ENCODE assay signal across 31 mouse cellular contexts in the genomic region with DNA sequence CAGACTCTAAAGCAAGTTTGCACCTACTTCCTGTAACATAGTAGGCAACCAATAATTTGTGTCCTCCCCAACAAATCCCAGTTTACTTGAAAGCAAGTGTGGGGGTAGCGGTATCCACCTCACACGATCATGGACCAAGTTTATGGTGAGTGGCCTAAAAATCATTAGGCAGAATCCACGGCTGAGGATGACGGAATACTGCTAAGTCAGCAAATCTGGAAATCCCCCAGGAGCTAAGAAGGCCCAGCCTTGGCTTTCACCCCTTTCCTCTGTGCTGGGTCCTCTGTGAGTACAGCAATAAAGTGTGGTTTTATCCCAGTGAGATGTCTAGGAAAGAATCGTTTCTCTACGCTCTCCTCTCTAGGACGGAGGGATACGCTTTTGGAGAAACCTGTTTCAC. TPM values are rescaled to one million over a fixed set of nuclear protein-coding genes. Genes with fewer than 3 reads are reported as not detected.
"Had no signal": no experiment of that assay in that cellular context is flagged by ENCODE, and none has a peak within 500 bp of the region (broad histone marks: within the 10 kb centered on the region; RNA-seq: fewer than 3 reads in every experiment).

No protein-coding gene starts in this region.

- H3K4me1 ChIP-seq: embryonic facial prominence, embryonic 10.5 days; embryonic facial prominence, embryonic 12.5 days; embryonic facial prominence, embryonic 13.5 days; embryonic facial prominence, embryonic 15.5 days; forebrain, embryonic 10.5 days; forebrain, embryonic 12.5 days had no signal

- H3K36me3 ChIP-seq: embryonic facial prominence, embryonic 10.5 days; embryonic facial prominence, embryonic 12.5 days; embryonic facial prominence, embryonic 13.5 days; embryonic facial prominence, embryonic 15.5 days; forebrain, embryonic 10.5 days; forebrain, embryonic 12.5 days; forebrain, embryonic 15.5 days had no signal

- H3K4me3 ChIP-seq: embryonic facial prominence, embryonic 10.5 days; embryonic facial prominence, embryonic 12.5 days; embryonic facial prominence, embryonic 13.5 days; embryonic facial prominence, embryonic 15.5 days; erythroblast, embryonic 14.5 days; forebrain, embryonic 10.5 days; forebrain, embryonic 12.5 days; forebrain, embryonic 13.5 days; forebrain, embryonic 15.5 days; gastrocnemius, adult 2 months; heart, adult 2 months had no signal

- DNase-seq: cerebellum, adult 9-10 months; cerebellum, adult 9-11 months; cerebellum, postnatal 10 days; cerebellum, postnatal 14 days; cerebellum, postnatal 25 days; cerebellum, postnatal 36 days; embryo, embryonic 11 days; forebrain, postnatal 0 days; gastrocnemius, adult 2 months; gastrocnemius, postnatal 10 days; gastrocnemius, postnatal 14 days; gastrocnemius, postnatal 25 days; gastrocnemius, postnatal 36 days; heart, adult 11 months; heart, adult 18-20 months; heart, adult 2 months had no signal

- H3K27ac ChIP-seq: embryonic facial prominence, embryonic 10.5 days; embryonic facial prominence, embryonic 12.5 days; embryonic facial prominence, embryonic 13.5 days; embryonic facial prominence, embryonic 15.5 days; forebrain, embryonic 10.5 days; forebrain, embryonic 12.5 days; forebrain, embryonic 13.5 days; forebrain, embryonic 15.5 days; gastrocnemius, adult 2 months; heart, adult 2 months had no signal

- ATAC-seq: forebrain, embryonic 13.5 days; forebrain, embryonic 14.5 days; forebrain, embryonic 15.5 days; forebrain, embryonic 16.5 days; forebrain, postnatal 0 days had no signal

- H3K4me2 ChIP-seq: embryonic facial prominence, embryonic 12.5 days; embryonic facial prominence, embryonic 13.5 days; embryonic facial prominence, embryonic 15.5 days; forebrain, embryonic 12.5 days; forebrain, embryonic 13.5 days; forebrain, embryonic 15.5 days had no signal

- H3K9me3 ChIP-seq: embryonic facial prominence, embryonic 10.5 days; embryonic facial prominence, embryonic 12.5 days; embryonic facial prominence, embryonic 13.5 days; embryonic facial prominence, embryonic 15.5 days; forebrain, embryonic 10.5 days; forebrain, embryonic 12.5 days; forebrain, embryonic 13.5 days; forebrain, embryonic 15.5 days had no signal

- H3K9ac ChIP-seq: embryonic facial prominence, embryonic 12.5 days; embryonic facial prominence, embryonic 13.5 days; embryonic facial prominence, embryonic 15.5 days; forebrain, embryonic 12.5 days; forebrain, embryonic 13.5 days; forebrain, embryonic 15.5 days; forebrain, postnatal 0 days had no signal

RNA-seq across cellular contexts. Expression of a gene that starts 11.3 kb away (rescaled TPM):
- total RNA-seq: common myeloid progenitor, adult 5-6 weeks had no signal
- polyA plus RNA-seq: erythroblast, embryonic 14.5 days had no signal

RNA-seq across cellular contexts. Expression of a gene that starts 11.6 kb away (rescaled TPM):
- total RNA-seq: common myeloid progenitor, adult 5-6 weeks; gastrocnemius, adult 18-20 months; gastrocnemius, adult 2 months; gastrocnemius, adult 8-10 months; gastrocnemius, postnatal 25 days; gastrocnemius, postnatal 36 days; granulocyte monocyte progenitor cell, adult 5-6 weeks; heart, adult 2 months had no signal
- polyA plus RNA-seq: erythroblast, embryonic 14.5 days had no signal
